Mouse (Mus musculus) cortical plate, adult 2 months (tissue): ENCODE measurements around the gene Pitpnb.

Experiments
- CTCF ChIP-seq: fragments of 200-500 bp; IDR thresholded peaks from 2 replicates; pipeline ENCODE4 v1.5.1; 2011; ENCODE audit warnings: mild to moderate bottlenecking, control low read depth, low read length; ENCODE audit not compliant: insufficient read depth; ENCODE audit errors: extremely low read depth
- POLR2A ChIP-seq: fragments of 200-500 bp; IDR thresholded peaks from 2 replicates; pipeline ENCODE4 v1.6.1; 2011; ENCODE audit warnings: mild to moderate bottlenecking, low read length, control low read depth; ENCODE audit not compliant: insufficient read depth; ENCODE audit errors: extremely low read depth

DNA sequence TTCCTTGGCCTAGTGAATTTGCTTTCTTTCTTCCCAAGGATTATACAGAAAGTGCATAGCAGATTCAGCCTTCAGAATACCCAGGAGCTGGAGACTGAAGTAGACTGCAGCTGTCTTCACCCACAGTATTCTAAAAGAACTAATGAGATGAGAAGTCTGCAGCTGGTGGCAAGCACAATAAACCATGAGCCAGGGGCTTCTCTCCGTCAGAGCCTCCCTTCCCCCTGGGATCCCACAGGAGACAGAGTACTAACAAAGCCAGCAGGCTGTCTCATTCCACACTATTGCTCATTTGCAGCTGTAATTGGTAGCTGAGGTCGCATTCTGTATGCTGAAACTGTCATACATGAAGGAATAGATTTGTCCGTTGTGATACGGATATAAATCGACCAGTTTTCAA, 38.0 kb downstream of the Pitpnb start:
- TF ChIP-seq POLR2A, result no peak
- no peak for TF ChIP-seq CTCF
